ENCODE assay signal across 16 mouse cellular contexts in the genomic region with DNA sequence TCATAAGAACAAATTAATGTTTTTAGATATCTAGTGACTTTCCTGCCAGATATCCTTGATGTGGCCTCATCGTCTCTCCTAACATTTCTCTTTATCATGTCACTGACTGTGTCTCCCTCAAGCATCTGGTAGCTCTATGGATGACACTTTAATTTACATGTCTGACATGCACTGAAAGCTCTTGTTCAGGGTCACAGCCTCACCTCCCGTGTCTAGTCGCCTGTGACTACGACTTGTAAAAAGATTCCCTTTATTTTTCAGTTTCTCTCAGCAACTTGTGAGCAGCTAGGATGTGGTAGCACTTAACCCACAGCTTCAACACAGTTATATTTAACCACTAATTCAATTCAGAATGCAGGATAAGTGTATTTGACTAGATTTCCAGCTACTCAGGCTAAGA.
"Had no signal": no experiment of that assay in that cellular context is flagged by ENCODE, and none has a peak within 500 bp of the region (broad histone marks: within the 10 kb centered on the region; RNA-seq: fewer than 3 reads in every experiment).

No protein-coding gene starts in this region.

- H3K9me3 ChIP-seq: midbrain, embryonic 10.5 days; midbrain, embryonic 12.5 days; neural tube, embryonic 13.5 days; neural tube, embryonic 15.5 days; stomach, embryonic 15.5 days had no signal

- H3K9ac ChIP-seq: lung, embryonic 14.5 days; midbrain, embryonic 12.5 days; neural tube, embryonic 13.5 days; neural tube, embryonic 15.5 days; stomach, embryonic 15.5 days had no signal

- H3K4me3 ChIP-seq: midbrain, embryonic 10.5 days; midbrain, embryonic 12.5 days; myocyte; neural tube, embryonic 13.5 days; neural tube, embryonic 15.5 days; stomach, embryonic 15.5 days had no signal

- DNase-seq: lung, embryonic 14.5 days; lung, postnatal 10 days; lung, postnatal 4 days; midbrain, embryonic 14.5 days; right cerebral cortex, postnatal 14 days; thymus, adult 2 months; thymus, postnatal 25 days; thymus, postnatal 4 days had no signal

- H3K36me3 ChIP-seq: midbrain, embryonic 12.5 days; stomach, embryonic 15.5 days had no signal

- H3K4me1 ChIP-seq: midbrain, embryonic 10.5 days; midbrain, embryonic 12.5 days; neural tube, embryonic 13.5 days; neural tube, embryonic 15.5 days; stomach, embryonic 15.5 days had no signal

- ATAC-seq: midbrain, embryonic 16.5 days had no signal

- H3K4me2 ChIP-seq: lung, embryonic 14.5 days; midbrain, embryonic 12.5 days; neural tube, embryonic 13.5 days; neural tube, embryonic 15.5 days; stomach, embryonic 15.5 days had no signal

- H3K27ac ChIP-seq: midbrain, embryonic 10.5 days; midbrain, embryonic 12.5 days; neural tube, embryonic 13.5 days; neural tube, embryonic 15.5 days; stomach, embryonic 15.5 days; stomach, postnatal 0 days had no signal

- H3K27me3 ChIP-seq: midbrain, embryonic 12.5 days; neural tube, embryonic 13.5 days; neural tube, embryonic 15.5 days; stomach, embryonic 15.5 days had no signal
